Mouse (Mus musculus): ENCODE results near the gene Gucy2d. TPM values are rescaled to one million over a fixed set of nuclear protein-coding genes. Genes with fewer than 3 reads are reported as not detected.

Gucy2d gene
- total and polyA plus RNA-seq, 3 experiments = not detected

DNA sequence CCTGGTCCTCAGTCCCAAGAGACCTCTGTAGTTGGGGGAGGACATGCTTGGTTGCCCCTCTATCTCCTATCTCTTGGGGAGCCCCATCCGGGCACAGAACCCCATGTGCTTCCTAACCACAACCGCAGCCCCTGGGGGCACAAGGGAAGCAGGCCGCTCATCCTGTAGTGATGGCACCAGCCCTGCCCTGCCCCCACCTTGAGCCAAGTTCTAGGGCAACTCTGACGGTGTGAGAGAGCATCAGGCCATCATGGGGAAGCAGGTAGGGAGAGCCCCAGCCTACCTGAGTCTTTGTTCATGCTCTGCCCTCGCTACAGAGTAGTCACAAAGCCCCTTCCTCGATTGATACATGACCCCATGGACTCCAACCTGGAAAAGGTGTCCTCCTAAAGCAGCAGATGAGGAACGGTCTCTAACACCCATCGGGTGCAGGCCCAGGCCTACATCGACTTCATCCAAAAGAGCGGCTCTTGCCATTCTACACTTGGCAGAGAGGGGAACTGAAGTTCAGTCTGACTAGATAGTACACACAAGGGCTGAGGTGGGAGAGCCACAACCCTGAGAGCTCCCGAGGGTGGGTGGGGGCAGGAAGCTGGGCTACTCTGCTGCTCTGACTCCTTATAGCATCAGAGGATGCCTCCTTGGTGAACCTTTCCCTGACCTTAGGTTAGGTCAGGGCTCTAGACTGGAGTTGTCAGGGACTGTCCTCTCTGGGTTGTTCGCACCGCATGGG lies 48.3 kb downstream of the Gucy2d start:
- H3K9ac ChIP-seq (ENCODE audit: control insufficient read depth, low read depth, low read length, poor library complexity, severe bottlenecking) = no peak overlapping the region

DNA sequence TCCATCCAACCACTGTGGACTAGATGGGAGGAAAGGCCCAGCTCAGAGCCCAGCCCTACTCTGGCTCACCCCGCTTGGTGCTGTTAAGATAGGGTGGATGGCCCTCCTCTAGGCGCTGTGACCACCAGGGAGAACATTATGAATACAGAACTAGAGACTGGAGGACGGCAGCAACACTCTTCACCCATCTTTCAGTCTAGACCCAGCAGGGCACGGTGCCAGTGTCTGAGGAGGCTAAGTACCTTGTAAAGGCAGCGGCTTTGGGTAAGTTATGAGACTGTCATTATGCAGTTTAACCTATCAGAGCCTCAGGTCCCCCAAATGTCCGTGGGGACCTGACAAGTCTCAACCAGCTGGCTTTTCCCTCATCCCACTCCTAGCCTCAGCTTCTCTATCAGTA lies 48.9 kb downstream of the Gucy2d start, which contains the start of gene Lrrc32:
Gene Lrrc32 (plus strand): TSS at position 153 of the 400 bp plus-strand sequence.
- TF ChIP-seq JUND (IDR thresholded peaks at IDR 0.05; ENCODE audit: low read depth, low read length) (no peak), MAX (IDR thresholded peaks at IDR 0.05; ENCODE audit: low read length) (no peak), MEF2A (IDR thresholded peaks at IDR 0.05; ENCODE audit: extremely low read depth, insufficient replicate concordance, low read depth, low read length, poor library complexity, severe bottlenecking) (no peak), NRF1 (IDR thresholded peaks at IDR 0.05; ENCODE audit: insufficient read depth, low read depth, low read length, poor library complexity, severe bottlenecking) (no peak), RCOR1 (IDR thresholded peaks at IDR 0.05; ENCODE audit: low read depth, low read length) (no peak), GATA1 (IDR thresholded peaks at IDR 0.05; ENCODE audit: low read depth, low read length) (no peak), CTCF (IDR thresholded peaks at IDR 0.05 in 2 of 3, conservative IDR thresholded peaks at IDR 0.05 in 1 of 3; ENCODE audit: control insufficient read depth in 1 of 3, insufficient read depth in 1 of 3, low read depth in 2 of 3, low read length in 3 of 3, poor library complexity in 1 of 3, severe bottlenecking in 1 of 3) (no peak), GABPA (IDR thresholded peaks at IDR 0.05; ENCODE audit: low read depth, low read length) (no peak), ELF1 (IDR thresholded peaks at IDR 0.05; ENCODE audit: low read depth, low read length) (no peak), TBP (IDR thresholded peaks at IDR 0.05; ENCODE audit: low read depth, low read length) (no peak)
- Histone ChIP-seq H3K4me1 (ENCODE audit: control insufficient read depth in 1 of 2, insufficient read depth in 2 of 2, low read length in 2 of 2) (no peaks in the 10 kb centered on the region), H3K9me3 (replicated peaks; ENCODE audit: insufficient read depth, low read length) (no peaks in the 10 kb centered on the region), H3K9ac (ENCODE audit: control insufficient read depth, low read depth, low read length, poor library complexity, severe bottlenecking) (no peak within 1 kb of the TSS), H3K27ac (ENCODE audit: control insufficient read depth, low read depth, low read length) (no peak within 1 kb of the TSS), H3K27me3 (ENCODE audit: control insufficient read depth in 1 of 2, insufficient read depth in 2 of 2, low read length in 2 of 2) (no peaks in the 10 kb centered on the region; a peak in 2 of 4 replicates), H3K4me3 (ENCODE audit: control insufficient read depth in 1 of 2, insufficient read depth in 1 of 2, low read depth in 2 of 2, low read length in 2 of 2) (peak within 1 kb of the TSS in 1 of 2 experiments; percentile 13; a peak in 2 of 4 replicates), H3K79me2 (ENCODE audit: control insufficient read depth, insufficient read depth, low read length, poor library complexity) (no peaks in the 10 kb centered on the region), H3K36me3 (ENCODE audit: control insufficient read depth in 1 of 2, insufficient read depth in 2 of 2, low read length in 2 of 2) (no peaks in the 10 kb centered on the region)
- DNase-seq (ENCODE audit: low read depth, low spot score) = no peak

More for the DNA sequence above, 48.3 kb downstream of the Gucy2d start:
- Histone ChIP-seq H3K4me1 (ENCODE audit: control insufficient read depth in 1 of 2, insufficient read depth in 2 of 2, low read length in 2 of 2) (no peaks in the 10 kb centered on the region), H3K4me3 (ENCODE audit: control insufficient read depth in 1 of 2, insufficient read depth in 1 of 2, low read depth in 2 of 2, low read length in 2 of 2) (no peak overlapping the region), H3K27me3 (ENCODE audit: control insufficient read depth in 1 of 2, insufficient read depth in 2 of 2, low read length in 2 of 2) (no peaks in the 10 kb centered on the region; a peak in 2 of 4 replicates), H3K9me3 (replicated peaks; ENCODE audit: insufficient read depth, low read length) (no peaks in the 10 kb centered on the region), H3K36me3 (ENCODE audit: control insufficient read depth in 1 of 2, insufficient read depth in 2 of 2, low read length in 2 of 2) (no peaks in the 10 kb centered on the region), H3K27ac (ENCODE audit: control insufficient read depth, low read depth, low read length) (no peak overlapping the region), H3K79me2 (ENCODE audit: control insufficient read depth, insufficient read depth, low read length, poor library complexity) (no peaks in the 10 kb centered on the region)
- TF ChIP-seq NRF1 (IDR thresholded peaks at IDR 0.05; ENCODE audit: insufficient read depth, low read depth, low read length, poor library complexity, severe bottlenecking) (no peak), USF2 (IDR thresholded peaks at IDR 0.05; ENCODE audit: borderline replicate concordance in 1 of 2, insufficient read depth in 1 of 2, low read depth in 1 of 2, low read length in 2 of 2) (no peak), ELF1 (IDR thresholded peaks at IDR 0.05; ENCODE audit: low read depth, low read length) (no peak), MXI1 (IDR thresholded peaks at IDR 0.05; ENCODE audit: low read depth, low read length) (no peak), ZNF384 (IDR thresholded peaks at IDR 0.05; ENCODE audit: low read depth, low read length) (no peak), JUND (IDR thresholded peaks at IDR 0.05; ENCODE audit: low read depth, low read length) (no peak), ZC3H11A (IDR thresholded peaks at IDR 0.05; ENCODE audit: low read depth, low read length) (no peak), RCOR1 (IDR thresholded peaks at IDR 0.05; ENCODE audit: low read depth, low read length) (no peak), NELFE (IDR thresholded peaks at IDR 0.05; ENCODE audit: low read depth, low read length) (no peak), MYC (IDR thresholded peaks at IDR 0.05; ENCODE audit: low read depth, low read length) (no peak), CHD2 (IDR thresholded peaks at IDR 0.05; ENCODE audit: low read length) (no peak), MAZ (IDR thresholded peaks at IDR 0.05; ENCODE audit: low read depth, low read length) (no peak), RAD21 (IDR thresholded peaks at IDR 0.05; ENCODE audit: low read depth, low read length) (no peak), EP300 (IDR thresholded peaks at IDR 0.05; ENCODE audit: low read depth in 1 of 2, low read length in 2 of 2) (no peak), CTCF (IDR thresholded peaks at IDR 0.05 in 2 of 3, conservative IDR thresholded peaks at IDR 0.05 in 1 of 3; ENCODE audit: control insufficient read depth in 1 of 3, insufficient read depth in 1 of 3, low read depth in 2 of 3, low read length in 3 of 3, poor library complexity in 1 of 3, severe bottlenecking in 1 of 3) (no peak)
- DNase-seq (ENCODE audit: low read depth, low spot score) = no peak
